Mouse (Mus musculus): ENCODE data around the gene Rnf26. TPM values are rescaled to one million over a fixed set of nuclear protein-coding genes. Genes with fewer than 3 reads are reported as not detected.

The Rnf26 gene
- polyA plus RNA-seq, 1 experiment from 2014 or later = 81.3 TPM

GRCm38 (mm10) chr9:44104881-44105280 lies 8.4 kb downstream of the Rnf26 start:
- H3K4me1 ChIP-seq = peaks cover 61% of the 10 kb centered on the region
- 92% methylated on average over 7 of the region's 7 CpGs for WGBS
- no peaks in the 10 kb centered on the region for H3K27me3 ChIP-seq (ENCODE audit: low read depth, poor library complexity, severe bottlenecking)
- no peak overlapping the region for H3K4me3 ChIP-seq
- DNase-seq (ENCODE audit: low spot score) = no peak
- H3K36me3 ChIP-seq = peaks cover 62% of the 10 kb centered on the region
- H3K27ac ChIP-seq (replicated peaks) = no peak overlapping the region
- H3K9me3 ChIP-seq (replicated peaks) = no peaks in the 10 kb centered on the region

GRCm38 (mm10) chr9:44101490-44101889 lies 11.8 kb downstream of the Rnf26 start, which contains the start of gene Mfrp:
Gene Mfrp, plus strand, starts transcription at chr9:44101729.
- no peaks in the 10 kb centered on the region for H3K9me3 ChIP-seq (replicated peaks)
- no peaks in the 10 kb centered on the region for H3K27me3 ChIP-seq (ENCODE audit: low read depth, poor library complexity, severe bottlenecking)
- no peak for DNase-seq (ENCODE audit: low spot score)
- H3K4me1 ChIP-seq = peaks cover 39% of the 10 kb centered on the region
- WGBS = 37% methylated on average over 9 of the region's 9 CpGs
- peaks cover 32% of the 10 kb centered on the region for H3K36me3 ChIP-seq
- peak within 1 kb of the TSS; percentile 49; the same call in 1 of the 2 replicates for H3K27ac ChIP-seq (replicated peaks)
- H3K4me3 ChIP-seq = 0 out of 2 replicates have a peak within 1 kb of the TSS, but pooled peaks have one; percentile 24

GRCm38 (mm10) chr9:44096536-44096935 lies 16.8 kb downstream of the Rnf26 start:
- peak; percentile 76 for DNase-seq (ENCODE audit: low spot score)
- Histone ChIP-seq H3K27me3 (ENCODE audit: low read depth, poor library complexity, severe bottlenecking) (no peaks in the 10 kb centered on the region; the same call in 1 of the 2 replicates), H3K27ac (replicated peaks) (peak overlapping the region; percentile 71), H3K4me3 (0 out of 2 replicates have a peak overlapping the region, but pooled peaks have one; percentile 16), H3K9me3 (replicated peaks) (no peaks in the 10 kb centered on the region), H3K4me1 (peaks cover 38% of the 10 kb centered on the region), H3K36me3 (peaks cover 23% of the 10 kb centered on the region)
- 21% methylated on average over 9 of the region's 9 CpGs for WGBS

- 93% methylated on average over 9 of the region's 9 CpGs for WGBS
These were observed 17.5 kb downstream of the Rnf26 start for GRCm38 (mm10) chr9:44095781-44096180.

GRCm38 (mm10) chr9:44094737-44095136 lies 18.6 kb downstream of the Rnf26 start:
- Histone ChIP-seq H3K27me3 (ENCODE audit: low read depth, poor library complexity, severe bottlenecking) (peaks cover 5% of the 10 kb centered on the region), H3K36me3 (peaks cover 31% of the 10 kb centered on the region), H3K4me1 (peaks cover 32% of the 10 kb centered on the region), H3K4me3 (no peak overlapping the region), H3K9me3 (replicated peaks) (no peaks in the 10 kb centered on the region), H3K27ac (replicated peaks) (no peak overlapping the region)
- DNase-seq (ENCODE audit: low spot score) = no peak
- 86% methylated on average over 3 of the region's 3 CpGs for WGBS

More at GRCm38 (mm10) chr9:44095781-44096180, 17.5 kb downstream of the Rnf26 start:
- DNase-seq (ENCODE audit: low spot score) = no peak
- H3K4me3 ChIP-seq = no peak overlapping the region
- peaks cover 28% of the 10 kb centered on the region for H3K36me3 ChIP-seq
- H3K27me3 ChIP-seq (ENCODE audit: low read depth, poor library complexity, severe bottlenecking) = no peaks in the 10 kb centered on the region; the same call in 1 of the 2 replicates
- H3K4me1 ChIP-seq = peaks cover 32% of the 10 kb centered on the region
- no peak overlapping the region for H3K27ac ChIP-seq (replicated peaks)
- no peaks in the 10 kb centered on the region for H3K9me3 ChIP-seq (replicated peaks)

GRCm38 (mm10) chr9:44093612-44094503 lies 19.5 kb downstream of the Rnf26 start:
- DNase-seq (ENCODE audit: low spot score) = peak; percentile 73
- H3K27me3 ChIP-seq (ENCODE audit: low read depth, poor library complexity, severe bottlenecking) = peaks cover 14% of the 10 kb centered on the region
- no peaks in the 10 kb centered on the region for H3K9me3 ChIP-seq (replicated peaks)
- H3K27ac ChIP-seq (replicated peaks) = no peak overlapping the region
- H3K36me3 ChIP-seq = peaks cover 31% of the 10 kb centered on the region
- H3K4me3 ChIP-seq = peak overlapping the region; percentile 9; the same call in 1 of the 2 replicates
- 37% methylated on average over 24 of the region's 24 CpGs for WGBS
- peaks cover 32% of the 10 kb centered on the region for H3K4me1 ChIP-seq

- no peak for DNase-seq (ENCODE audit: low spot score)
- WGBS = 67% methylated on average over 12 of the region's 12 CpGs
- Histone ChIP-seq H3K9me3 (replicated peaks) (no peaks in the 10 kb centered on the region), H3K27ac (replicated peaks) (no peak overlapping the region), H3K4me1 (peaks cover 43% of the 10 kb centered on the region), H3K36me3 (peaks cover 31% of the 10 kb centered on the region), H3K27me3 (ENCODE audit: low read depth, poor library complexity, severe bottlenecking) (peaks cover 59% of the 10 kb centered on the region), H3K4me3 (no peak overlapping the region)
These were observed 24.3 kb downstream of the Rnf26 start for GRCm38 (mm10) chr9:44088877-44089608.

GRCm38 (mm10) chr9:44087761-44088455 lies 25.4 kb downstream of the Rnf26 start:
- H3K27ac ChIP-seq (replicated peaks) = no peak overlapping the region
- no peaks in the 10 kb centered on the region for H3K9me3 ChIP-seq (replicated peaks)
- peaks cover 50% of the 10 kb centered on the region for H3K4me1 ChIP-seq
- H3K4me3 ChIP-seq = no peak overlapping the region
- peaks cover 71% of the 10 kb centered on the region for H3K27me3 ChIP-seq (ENCODE audit: low read depth, poor library complexity, severe bottlenecking)
- H3K36me3 ChIP-seq = peaks cover 24% of the 10 kb centered on the region
- DNase-seq (ENCODE audit: low spot score) = no peak
- 10% methylated on average over 15 of the region's 15 CpGs for WGBS

- no peak overlapping the region for H3K27ac ChIP-seq (replicated peaks)
- H3K36me3 ChIP-seq = peaks cover 15% of the 10 kb centered on the region
- 44% methylated on average over 10 of the region's 10 CpGs for WGBS
- H3K4me3 ChIP-seq = no peak overlapping the region
- peaks cover 50% of the 10 kb centered on the region for H3K4me1 ChIP-seq
- no peaks in the 10 kb centered on the region for H3K9me3 ChIP-seq (replicated peaks)
- DNase-seq (ENCODE audit: low spot score) = no peak
- H3K27me3 ChIP-seq (ENCODE audit: low read depth, poor library complexity, severe bottlenecking) = peaks cover 80% of the 10 kb centered on the region
These were observed 26.4 kb downstream of the Rnf26 start for GRCm38 (mm10) chr9:44086960-44087359.

- Histone ChIP-seq H3K27me3 (ENCODE audit: low read depth, poor library complexity, severe bottlenecking) (peaks cover 90% of the 10 kb centered on the region), H3K9me3 (replicated peaks) (no peaks in the 10 kb centered on the region), H3K4me1 (peaks cover 50% of the 10 kb centered on the region), H3K36me3 (peaks cover 5% of the 10 kb centered on the region), H3K27ac (replicated peaks) (no peak overlapping the region), H3K4me3 (peak overlapping the region; percentile 76)
- no peak for DNase-seq (ENCODE audit: low spot score)
- WGBS = 68% methylated on average over 15 of the region's 15 CpGs
These were observed 27.3 kb downstream of the Rnf26 start for GRCm38 (mm10) chr9:44085741-44086665.

GRCm38 (mm10) chr9:44085276-44085675 lies 28.0 kb downstream of the Rnf26 start:
- Histone ChIP-seq H3K4me1 (peaks cover 50% of the 10 kb centered on the region), H3K27me3 (ENCODE audit: low read depth, poor library complexity, severe bottlenecking) (peaks cover 97% of the 10 kb centered on the region), H3K4me3 (peak overlapping the region; percentile 76), H3K9me3 (replicated peaks) (no peaks in the 10 kb centered on the region), H3K27ac (replicated peaks) (peak overlapping the region; percentile 85), H3K36me3 (no peaks in the 10 kb centered on the region)
- no peak for DNase-seq (ENCODE audit: low spot score)
- WGBS = 3% methylated on average over 10 of the region's 10 CpGs
